Mouse (Mus musculus) limb, embryonic 14.5 days (tissue): ENCODE measurements around the gene Olfr62. TPM values are rescaled to one million over a fixed set of nuclear protein-coding genes. Genes with fewer than 3 reads are reported as not detected.

ENCODE experiments used
- ATAC-seq: fragments of 200-750 bp; cut with Nextera tagmentation; 2 replicates; pipeline ENCODE4 v1.8.0; 2017; ENCODE audit warnings: low read depth, moderate number of reproducible peaks, moderate TSS enrichment; ENCODE audit not compliant: low FRiP score
- DNase-seq: peaks from one replicate; pipeline ENCODE4 v3.0.0-alpha.2; 2015; ENCODE audit warnings: low spot score
- H3K27ac ChIP-seq: fragments of 300-500 bp; sonication (generic); replicated peaks from 2 replicates; pipeline ENCODE4 v1.5.1; 2014; ENCODE audit warnings: low read depth, mild to moderate bottlenecking, low read length, moderate library complexity, mixed read lengths
- H3K27me3 ChIP-seq: fragments of 300-500 bp; sonication (generic); 2 replicates; pipeline ENCODE4 v1.6.1; 2014; ENCODE audit warnings: low read length, mixed read lengths; ENCODE audit not compliant: control insufficient read depth, insufficient read depth
- H3K36me3 ChIP-seq: fragments of 300-500 bp; sonication (generic); 2 replicates; pipeline ENCODE4 v1.6.1; 2014; ENCODE audit warnings: mild to moderate bottlenecking, low read length, moderate library complexity, mixed read lengths; ENCODE audit not compliant: control insufficient read depth, insufficient read depth
- H3K4me1 ChIP-seq: fragments of 300-500 bp; sonication (generic); 2 replicates; pipeline ENCODE4 v1.6.1; 2014; ENCODE audit warnings: antibody characterized with exemption, low read length, mixed read lengths; ENCODE audit not compliant: control insufficient read depth, insufficient read depth
- H3K4me2 ChIP-seq: fragments of 300-500 bp; sonication (generic); replicated peaks from 2 replicates; pipeline ENCODE4 v1.6.1; 2014; ENCODE audit warnings: low read depth, mild to moderate bottlenecking, low read length, moderate library complexity; ENCODE audit not compliant: severe bottlenecking
- H3K4me3 ChIP-seq: fragments of 300-500 bp; sonication (generic); replicated peaks from 2 replicates; pipeline ENCODE4 v1.5.1; 2014; ENCODE audit warnings: low read length
- H3K9ac ChIP-seq: fragments of 300-500 bp; sonication (generic); 2 replicates; pipeline ENCODE4 v1.6.1; 2014; ENCODE audit warnings: mild to moderate bottlenecking, low read depth, low read length, moderate library complexity; ENCODE audit not compliant: severe bottlenecking
- H3K9me3 ChIP-seq: fragments of 300-500 bp; sonication (generic); 2 replicates; pipeline ENCODE4 v1.6.1; 2016; ENCODE audit warnings: low read length; ENCODE audit not compliant: control insufficient read depth
- POLR2A ChIP-seq: fragments of 200-500 bp; IDR thresholded peaks from 2 replicates; pipeline ENCODE4 v1.8.0; 2012; ENCODE audit warnings: inconsistent platforms, mild to moderate bottlenecking, moderate library complexity, borderline replicate concordance; ENCODE audit not compliant: insufficient read depth, insufficient read length; ENCODE audit errors: extremely low read depth
- WGBS: fragments of 180-500 bp; shearing (Covaris S2); extraction: QIAGEN DNeasy Blood & Tissue Kit; methylation state at CpG from one replicate; pipeline ENCODE4 v1.1.7; 2014; 5-methylcytosine and 5-hydroxymethylcytosine counted together
- polyA plus RNA-seq, 2 experiments: library from polyadenylated mRNA; depleted of rRNA in 1 of 2; stranded (reverse) in 1 of 2; unstranded in 1 of 2; fragments of >200 nt; fragmentation: Nextera tagmentation in 1 of 2; extraction: Ambion mirVana in 1 of 2; gene quantifications; 2 replicates each; pipeline versions ENCODE4 v1.2.1 to v1.2.3; 2012 to 2014

The Olfr62 gene
- polyA plus RNA-seq, 2 experiments = not detected

- H3K4me3 ChIP-seq = no peak overlapping the region
- no peak overlapping the region for H3K9ac ChIP-seq
- DNase-seq (no peak), ATAC-seq (no peak)
- no peaks in the 10 kb centered on the region for H3K9me3 ChIP-seq
- WGBS = 65% methylated on average over 1 of the region's 1 CpGs
- no peak for TF ChIP-seq POLR2A
- H3K27me3 ChIP-seq = no peaks in the 10 kb centered on the region
- H3K4me1 ChIP-seq = no peaks in the 10 kb centered on the region
- no peak overlapping the region for H3K27ac ChIP-seq
- no peak overlapping the region for H3K4me2 ChIP-seq
- no peaks in the 10 kb centered on the region for H3K36me3 ChIP-seq
Measured at GRCm38 (mm10) chr4:118711656-118712055, 52.9 kb downstream of the Olfr62 start.

Other genes with a start within 250 kb of the Olfr62 start
- gene Szt2, start 249.7 kb upstream of the Olfr62 start, polyA plus RNA-seq (2012; rRNA removed) = 37.2 and 47.6 TPM in 2 replicates
- gene Szt2, start 249.7 kb upstream of the Olfr62 start, polyA plus RNA-seq (2014; fragmentation: Nextera tagmentation; extraction: Ambion mirVana) = 11.7 and 12.4 TPM in 2 replicates
- 60.2 and 79.0 TPM in 2 replicates for gene Med8, start 249.6 kb upstream of the Olfr62 start, polyA plus RNA-seq (2012; rRNA removed)
- gene Med8, start 249.6 kb upstream of the Olfr62 start, polyA plus RNA-seq (2014; fragmentation: Nextera tagmentation; extraction: Ambion mirVana) = 94.4 and 96.3 TPM in 2 replicates
- 147 and 170 TPM in 2 replicates for gene Elovl1, start 230.9 kb upstream of the Olfr62 start, polyA plus RNA-seq (2012; rRNA removed)
- gene Elovl1, start 230.9 kb upstream of the Olfr62 start, polyA plus RNA-seq (2014; fragmentation: Nextera tagmentation; extraction: Ambion mirVana) = 106 and 135 TPM in 2 replicates
- 144 and 152 TPM in 2 replicates for gene Cdc20, start 221.6 kb upstream of the Olfr62 start, polyA plus RNA-seq (2012; rRNA removed)
- gene Cdc20, start 221.6 kb upstream of the Olfr62 start, polyA plus RNA-seq (2014; fragmentation: Nextera tagmentation; extraction: Ambion mirVana) = 189 and 198 TPM in 2 replicates
- gene Mpl, start 201.4 kb upstream of the Olfr62 start, polyA plus RNA-seq (2012; rRNA removed) = 0.23 and 0.51 TPM in 2 replicates
- gene Mpl, start 201.4 kb upstream of the Olfr62 start, polyA plus RNA-seq (2014; fragmentation: Nextera tagmentation; extraction: Ambion mirVana) = 0.12 and 0.41 TPM in 2 replicates
- 27.1 and 34.2 TPM in 2 replicates for gene Tie1, start 168.9 kb upstream of the Olfr62 start, polyA plus RNA-seq (2012; rRNA removed)
- gene Tie1, start 168.9 kb upstream of the Olfr62 start, polyA plus RNA-seq (2014; fragmentation: Nextera tagmentation; extraction: Ambion mirVana) = 16.7 and 17.7 TPM in 2 replicates
- 3.7 and 4.3 TPM in 2 replicates for gene 2610528J11Rik, start 132.0 kb upstream of the Olfr62 start, polyA plus RNA-seq (2012; rRNA removed)
- 9.5 and 10.9 TPM in 2 replicates for gene 2610528J11Rik, start 132.0 kb upstream of the Olfr62 start, polyA plus RNA-seq (2014; fragmentation: Nextera tagmentation; extraction: Ambion mirVana)
- 5.2 and 6.0 TPM in 2 replicates for gene Tmem125, start 114.9 kb upstream of the Olfr62 start, polyA plus RNA-seq (2012; rRNA removed)
- 7.6 and 11.1 TPM in 2 replicates for gene Tmem125, start 114.9 kb upstream of the Olfr62 start, polyA plus RNA-seq (2014; fragmentation: Nextera tagmentation; extraction: Ambion mirVana)
- 0.08 and 0.18 TPM in 2 replicates for gene Cfap57, start 38.2 kb upstream of the Olfr62 start, polyA plus RNA-seq (2012; rRNA removed)
- gene Cfap57, start 38.2 kb upstream of the Olfr62 start, polyA plus RNA-seq (2014; fragmentation: Nextera tagmentation; extraction: Ambion mirVana) = 0.25 and 0.65 TPM in 2 replicates
- gene Ebna1bp2, start 38.2 kb upstream of the Olfr62 start, polyA plus RNA-seq (2012; rRNA removed) = 62.1 and 100 TPM in 2 replicates
- gene Ebna1bp2, start 38.2 kb upstream of the Olfr62 start, polyA plus RNA-seq (2014; fragmentation: Nextera tagmentation; extraction: Ambion mirVana) = 139 and 148 TPM in 2 replicates
- 0.36 and 0.38 TPM in 2 replicates for gene Olfr1342, start 33.8 kb downstream of the Olfr62 start, polyA plus RNA-seq (2012; rRNA removed)
- gene Olfr1342, start 33.8 kb downstream of the Olfr62 start, polyA plus RNA-seq (2014; fragmentation: Nextera tagmentation; extraction: Ambion mirVana) = not detected in 2 replicates
- not detected in 2 replicates for gene Olfr1341, start 44.6 kb downstream of the Olfr62 start, polyA plus RNA-seq (2012; rRNA removed)
- gene Olfr1341, start 44.6 kb downstream of the Olfr62 start, polyA plus RNA-seq (2014; fragmentation: Nextera tagmentation; extraction: Ambion mirVana) = not detected in 2 replicates
- gene Olfr1340, start 61.2 kb downstream of the Olfr62 start, polyA plus RNA-seq (2012; rRNA removed) = not detected in 2 replicates
- gene Olfr1340, start 61.2 kb downstream of the Olfr62 start, polyA plus RNA-seq (2014; fragmentation: Nextera tagmentation; extraction: Ambion mirVana) = not detected in 2 replicates
- gene Olfr1339, start 73.2 kb downstream of the Olfr62 start, polyA plus RNA-seq (2012; rRNA removed) = not detected in 2 replicates
- gene Olfr1339, start 73.2 kb downstream of the Olfr62 start, polyA plus RNA-seq (2014; fragmentation: Nextera tagmentation; extraction: Ambion mirVana) = not detected in 2 replicates
- not detected in 2 replicates for gene Olfr1338, start 99.8 kb downstream of the Olfr62 start, polyA plus RNA-seq (2012; rRNA removed)
- gene Olfr1338, start 99.8 kb downstream of the Olfr62 start, polyA plus RNA-seq (2014; fragmentation: Nextera tagmentation; extraction: Ambion mirVana) = not detected in 2 replicates
- not detected in 2 replicates for gene Olfr1337, start 123.6 kb downstream of the Olfr62 start, polyA plus RNA-seq (2012; rRNA removed)
- not detected in 2 replicates for gene Olfr1337, start 123.6 kb downstream of the Olfr62 start, polyA plus RNA-seq (2014; fragmentation: Nextera tagmentation; extraction: Ambion mirVana)
- not detected in 2 replicates for gene Olfr1335, start 151.0 kb downstream of the Olfr62 start, polyA plus RNA-seq (2012; rRNA removed)
- gene Olfr1335, start 151.0 kb downstream of the Olfr62 start, polyA plus RNA-seq (2014; fragmentation: Nextera tagmentation; extraction: Ambion mirVana) = not detected in 2 replicates
- gene Olfr1333, start 177.3 kb downstream of the Olfr62 start, polyA plus RNA-seq (2012; rRNA removed) = not detected in 2 replicates
- not detected in 2 replicates for gene Olfr1333, start 177.3 kb downstream of the Olfr62 start, polyA plus RNA-seq (2014; fragmentation: Nextera tagmentation; extraction: Ambion mirVana)
- gene Olfr1331, start 205.7 kb downstream of the Olfr62 start, polyA plus RNA-seq (2012; rRNA removed) = not detected in 2 replicates
- gene Olfr1331, start 205.7 kb downstream of the Olfr62 start, polyA plus RNA-seq (2014; fragmentation: Nextera tagmentation; extraction: Ambion mirVana) = not detected in 2 replicates
- gene Olfr1330, start 229.6 kb downstream of the Olfr62 start, polyA plus RNA-seq (2012; rRNA removed) = not detected in 2 replicates
- 0.07 TPM in 1 of 2 replicates, not detected in the other for gene Olfr1330, start 229.6 kb downstream of the Olfr62 start, polyA plus RNA-seq (2014; fragmentation: Nextera tagmentation; extraction: Ambion mirVana)